Mouse (Mus musculus) forebrain, embryonic 13.5 days (tissue): Measurements from ENCODE around the gene Ranbp17. TPM values are rescaled to one million over a fixed set of nuclear protein-coding genes. Genes with fewer than 3 reads are reported as not detected.
A peak's percentile ranks its signal among the peaks of the same experiment; 100 is the strongest.

Experiments
- ATAC-seq: fragments of 200-750 bp; cut with Nextera tagmentation; 2 replicates; pipeline ENCODE4 v1.8.0; 2017
- H3K27ac ChIP-seq: fragments of 300-500 bp; sonication (generic); 2 replicates; pipeline ENCODE4 v1.5.1; 2015; ENCODE audit warnings: inconsistent platforms, mild to moderate bottlenecking, moderate library complexity
- H3K27me3 ChIP-seq: fragments of 300-500 bp; sonication (generic); 2 replicates; pipeline ENCODE4 v1.6.1; 2015; ENCODE audit warnings: mild to moderate bottlenecking, inconsistent platforms
- H3K36me3 ChIP-seq: fragments of 300-500 bp; sonication (generic); 2 replicates; pipeline ENCODE4 v1.6.1; 2015; ENCODE audit warnings: mild to moderate bottlenecking, inconsistent platforms; ENCODE audit not compliant: poor library complexity, severe bottlenecking
- H3K4me1 ChIP-seq: fragments of 300-500 bp; sonication (generic); 2 replicates; pipeline ENCODE4 v1.6.1; 2015; ENCODE audit warnings: inconsistent platforms
- H3K4me2 ChIP-seq: fragments of 300-500 bp; sonication (generic); 2 replicates; pipeline ENCODE4 v1.6.1; 2015; ENCODE audit warnings: inconsistent platforms, mild to moderate bottlenecking, moderate library complexity
- H3K4me3 ChIP-seq: fragments of 300-500 bp; sonication (generic); 2 replicates; pipeline ENCODE4 v1.5.1; 2015; ENCODE audit warnings: mild to moderate bottlenecking, inconsistent platforms
- H3K9ac ChIP-seq: fragments of 300-500 bp; sonication (generic); 2 replicates; pipeline ENCODE4 v1.6.1; 2015; ENCODE audit warnings: mild to moderate bottlenecking, inconsistent platforms
- H3K9me3 ChIP-seq: fragments of 300-500 bp; sonication (generic); replicated peaks from 2 replicates; pipeline ENCODE4 v1.6.1; 2016; ENCODE audit warnings: inconsistent platforms
- WGBS: fragments of 180-500 bp; shearing (Covaris S2); methylation state at CpG from one replicate; pipeline ENCODE4 v1.1.7; 2015; 5-methylcytosine and 5-hydroxymethylcytosine counted together
- polyA plus RNA-seq: library from polyadenylated mRNA; unstranded; fragments of >200 nt; fragmentation: Nextera tagmentation; extraction: Ambion mirVana; gene quantifications from 2 replicates; pipeline ENCODE4 v1.2.1, GENCODE M21; 2015

The Ranbp17 gene
- polyA plus RNA-seq, 1 experiment from 2014 or later: 8.5 TPM

GRCm38 (mm10) chr11:33300859-33301258 lies 212.7 kb downstream of the Ranbp17 start:
- WGBS: 18% methylated on average over 8 of the region's 8 CpGs
- Histone ChIP-seq H3K36me3 (no peaks in the 10 kb centered on the region), H3K27me3 (no peaks in the 10 kb centered on the region), H3K4me3 (no peak overlapping the region), H3K4me1 (peaks cover 29% of the 10 kb centered on the region), H3K9me3 (no peaks in the 10 kb centered on the region), H3K9ac (no peak overlapping the region), H3K27ac (no peak overlapping the region), H3K4me2 (peak overlapping the region; percentile 17; the same call in 1 of the 2 replicates)
- peak; percentile 71 for ATAC-seq

GRCm38 (mm10) chr11:33299371-33299770 lies 214.2 kb downstream of the Ranbp17 start:
- peaks cover 29% of the 10 kb centered on the region for H3K4me1 ChIP-seq
- H3K9me3 ChIP-seq: no peaks in the 10 kb centered on the region
- no peak overlapping the region for H3K4me2 ChIP-seq
- 78% methylated on average over 11 of the region's 11 CpGs for WGBS
- no peaks in the 10 kb centered on the region for H3K36me3 ChIP-seq
- no peak overlapping the region for H3K4me3 ChIP-seq
- H3K27me3 ChIP-seq: no peaks in the 10 kb centered on the region
- no peak overlapping the region for H3K27ac ChIP-seq
- ATAC-seq: no peak
- no peak overlapping the region for H3K9ac ChIP-seq

- Histone ChIP-seq H3K27me3 (no peaks in the 10 kb centered on the region), H3K9me3 (no peaks in the 10 kb centered on the region), H3K27ac (no peak overlapping the region), H3K4me2 (no peak overlapping the region), H3K9ac (no peak overlapping the region), H3K4me1 (peaks cover 29% of the 10 kb centered on the region), H3K4me3 (no peak overlapping the region), H3K36me3 (no peaks in the 10 kb centered on the region)
- 23% methylated on average over 8 of the region's 8 CpGs for WGBS
- ATAC-seq: peak; percentile 78
Observed at GRCm38 (mm10) chr11:33297121-33297520, 216.4 kb downstream of the Ranbp17 start.

GRCm38 (mm10) chr11:33295422-33295821 lies 218.1 kb downstream of the Ranbp17 start:
- no peaks in the 10 kb centered on the region for H3K27me3 ChIP-seq
- no peak overlapping the region for H3K27ac ChIP-seq
- H3K9ac ChIP-seq: no peak overlapping the region
- no peaks in the 10 kb centered on the region for H3K9me3 ChIP-seq
- H3K36me3 ChIP-seq: no peaks in the 10 kb centered on the region
- 60% methylated on average over 3 of the region's 3 CpGs for WGBS
- no peak for ATAC-seq
- H3K4me1 ChIP-seq: peaks cover 20% of the 10 kb centered on the region
- no peak overlapping the region for H3K4me2 ChIP-seq
- H3K4me3 ChIP-seq: no peak overlapping the region

GRCm38 (mm10) chr11:33294063-33294462 lies 219.5 kb downstream of the Ranbp17 start:
- Histone ChIP-seq H3K4me2 (no peak overlapping the region), H3K9ac (no peak overlapping the region), H3K9me3 (no peaks in the 10 kb centered on the region), H3K4me1 (peaks cover 8% of the 10 kb centered on the region), H3K27ac (no peak overlapping the region), H3K27me3 (no peaks in the 10 kb centered on the region), H3K4me3 (no peak overlapping the region), H3K36me3 (no peaks in the 10 kb centered on the region)
- ATAC-seq: no peak
- WGBS: 67% methylated on average over 6 of the region's 6 CpGs

GRCm38 (mm10) chr11:33278571-33278970 lies 235.0 kb downstream of the Ranbp17 start:
- Histone ChIP-seq H3K36me3 (no peaks in the 10 kb centered on the region), H3K27me3 (no peaks in the 10 kb centered on the region), H3K4me3 (no peak overlapping the region), H3K9me3 (no peaks in the 10 kb centered on the region), H3K27ac (no peak overlapping the region), H3K4me2 (no peak overlapping the region), H3K9ac (no peak overlapping the region), H3K4me1 (no peaks in the 10 kb centered on the region)
- no peak for ATAC-seq
- 95% methylated on average over 2 of the region's 2 CpGs for WGBS

- H3K4me1 ChIP-seq: no peaks in the 10 kb centered on the region
- no peak within 1 kb of the TSS for H3K4me2 ChIP-seq
- WGBS: 96% methylated on average over 3 of the region's 3 CpGs
- H3K9me3 ChIP-seq: no peaks in the 10 kb centered on the region
- H3K27ac ChIP-seq: no peak within 1 kb of the TSS
- H3K27me3 ChIP-seq: no peaks in the 10 kb centered on the region
- no peak for ATAC-seq
- no peak within 1 kb of the TSS for H3K9ac ChIP-seq
- no peak within 1 kb of the TSS for H3K4me3 ChIP-seq
- H3K36me3 ChIP-seq: no peaks in the 10 kb centered on the region
Observed at GRCm38 (mm10) chr11:33276637-33277036, 236.9 kb downstream of the Ranbp17 start, which contains the start of gene Gm12117. TSS of gene Gm12117 (minus strand) at chr11:33276737.

- Histone ChIP-seq H3K36me3 (no peaks in the 10 kb centered on the region), H3K4me1 (no peaks in the 10 kb centered on the region), H3K27me3 (no peaks in the 10 kb centered on the region), H3K4me3 (no peak overlapping the region), H3K27ac (no peak overlapping the region), H3K9ac (no peak overlapping the region), H3K9me3 (no peaks in the 10 kb centered on the region), H3K4me2 (no peak overlapping the region)
- WGBS: 92% methylated on average over 3 of the region's 3 CpGs
- no peak for ATAC-seq
Observed at GRCm38 (mm10) chr11:33274816-33275215, 238.7 kb downstream of the Ranbp17 start.

GRCm38 (mm10) chr11:33274294-33274693 lies 239.3 kb downstream of the Ranbp17 start:
- no peak overlapping the region for H3K9ac ChIP-seq
- H3K4me3 ChIP-seq: no peak overlapping the region
- H3K36me3 ChIP-seq: no peaks in the 10 kb centered on the region
- no peaks in the 10 kb centered on the region for H3K4me1 ChIP-seq
- H3K27ac ChIP-seq: no peak overlapping the region
- WGBS: 86% methylated on average over 1 of the region's 1 CpGs
- no peaks in the 10 kb centered on the region for H3K27me3 ChIP-seq
- no peak for ATAC-seq
- no peaks in the 10 kb centered on the region for H3K9me3 ChIP-seq
- H3K4me2 ChIP-seq: no peak overlapping the region

- no peaks in the 10 kb centered on the region for H3K9me3 ChIP-seq
Observed at GRCm38 (mm10) chr11:33240295-33240694, 273.3 kb downstream of the Ranbp17 start.

GRCm38 (mm10) chr11:33234134-33234533 lies 279.4 kb downstream of the Ranbp17 start:
- 53% methylated on average over 3 of the region's 3 CpGs for WGBS
- Histone ChIP-seq H3K4me1 (peaks cover 10% of the 10 kb centered on the region), H3K4me2 (no peak overlapping the region), H3K9me3 (no peaks in the 10 kb centered on the region), H3K27ac (no peak overlapping the region), H3K9ac (no peak overlapping the region), H3K36me3 (no peaks in the 10 kb centered on the region), H3K27me3 (no peaks in the 10 kb centered on the region), H3K4me3 (no peak overlapping the region)
- ATAC-seq: no peak

More at GRCm38 (mm10) chr11:33240295-33240694, 273.3 kb downstream of the Ranbp17 start:
- Histone ChIP-seq H3K4me2 (no peak overlapping the region), H3K4me1 (no peaks in the 10 kb centered on the region), H3K4me3 (no peak overlapping the region), H3K36me3 (no peaks in the 10 kb centered on the region), H3K9ac (no peak overlapping the region), H3K27me3 (no peaks in the 10 kb centered on the region), H3K27ac (no peak overlapping the region)
- ATAC-seq: no peak
- WGBS: 84% methylated on average over 3 of the region's 3 CpGs

- H3K27ac ChIP-seq: no peak overlapping the region
- H3K27me3 ChIP-seq: no peaks in the 10 kb centered on the region
- H3K4me2 ChIP-seq: no peak overlapping the region
- no peaks in the 10 kb centered on the region for H3K36me3 ChIP-seq
- H3K9me3 ChIP-seq: no peaks in the 10 kb centered on the region
- no peak overlapping the region for H3K4me3 ChIP-seq
- WGBS: 78% methylated on average over 5 of the region's 5 CpGs
- ATAC-seq: no peak
- peaks cover 10% of the 10 kb centered on the region for H3K4me1 ChIP-seq
- H3K9ac ChIP-seq: no peak overlapping the region
Observed at GRCm38 (mm10) chr11:33232056-33232455, 281.5 kb downstream of the Ranbp17 start.

GRCm38 (mm10) chr11:33228186-33228585 lies 285.4 kb downstream of the Ranbp17 start:
- Histone ChIP-seq H3K4me3 (no peak overlapping the region), H3K36me3 (no peaks in the 10 kb centered on the region), H3K9me3 (no peaks in the 10 kb centered on the region), H3K9ac (no peak overlapping the region), H3K27ac (no peak overlapping the region), H3K27me3 (no peaks in the 10 kb centered on the region), H3K4me1 (peaks cover under 1% of the 10 kb centered on the region), H3K4me2 (no peak overlapping the region)
- WGBS: 96% methylated on average over 2 of the region's 2 CpGs
- no peak for ATAC-seq
